Mouse (Mus musculus) ES-E14 (cell line): Measurements from ENCODE around the gene Klhl28. TPM values are rescaled to one million over a fixed set of nuclear protein-coding genes. Genes with fewer than 3 reads are reported as not detected.

Experiments used
- DNase-seq: peaks from one replicate; pipeline ENCODE4 v3.0.0-alpha.2; 2013; ENCODE audit warnings: low read depth, low spot score
- H3K27ac ChIP-seq: 2 replicates; pipeline ENCODE4 v1.5.1; 2012; ENCODE audit warnings: low read depth, mild to moderate bottlenecking, low read length, moderate library complexity, mixed read lengths; ENCODE audit not compliant: poor library complexity, insufficient read depth, severe bottlenecking
- H3K36me3 ChIP-seq: 2 replicates; pipeline ENCODE4 v1.6.1; 2012; ENCODE audit warnings: mild to moderate bottlenecking, low read length, moderate library complexity, mixed read lengths; ENCODE audit not compliant: control insufficient read depth, poor library complexity, insufficient read depth, severe bottlenecking
- H3K4me1 ChIP-seq, 2 experiments: fragments of 150-350 bp in 1 of 2; sonication (generic) in 1 of 2; 2 replicates each; pipeline ENCODE4 v1.6.1; 2012; ENCODE audit warnings: low read length in 2 of 2, mild to moderate bottlenecking in 1 of 2, mixed read lengths in 1 of 2; ENCODE audit not compliant: control insufficient read depth in 2 of 2, insufficient read depth in 2 of 2, poor library complexity in 1 of 2
- H3K4me3 ChIP-seq, 2 experiments: fragments of 150-350 bp in 1 of 2; sonication (generic) in 1 of 2; 2 replicates each; pipeline ENCODE4 v1.5.1; 2012; ENCODE audit warnings: low read length in 2 of 2, low read depth in 1 of 2, mild to moderate bottlenecking in 1 of 2, mixed read lengths in 1 of 2; ENCODE audit not compliant: insufficient read depth in 1 of 2, poor library complexity in 1 of 2, severe bottlenecking in 1 of 2
- H3K9ac ChIP-seq: 2 replicates; pipeline ENCODE4 v1.6.1; 2012; ENCODE audit warnings: low read depth, mild to moderate bottlenecking, low read length, mixed read lengths; ENCODE audit not compliant: poor library complexity, insufficient read depth, severe bottlenecking
- H3K9me3 ChIP-seq: fragments of 150-350 bp; sonication (generic); 2 replicates; pipeline ENCODE4 v1.6.1; 2012; ENCODE audit warnings: low read depth, mild to moderate bottlenecking, low read length; ENCODE audit not compliant: control insufficient read depth, insufficient read depth
- CHD2 ChIP-seq: IDR thresholded peaks from 2 replicates; pipeline ENCODE4 v1.6.1; 2014; ENCODE audit warnings: mild to moderate bottlenecking, low read depth, low read length, inconsistent platforms
- HCFC1 ChIP-seq: IDR thresholded peaks from 2 replicates; pipeline ENCODE4 v1.6.1; 2012; ENCODE audit warnings: low read length, inconsistent platforms, borderline replicate concordance; ENCODE audit not compliant: insufficient read depth
- MAFK ChIP-seq: IDR thresholded peaks from 2 replicates; pipeline ENCODE4 v1.6.1; 2014; ENCODE audit warnings: mild to moderate bottlenecking, low read depth, low read length, inconsistent platforms; ENCODE audit not compliant: insufficient read depth
- ZC3H11A ChIP-seq: IDR thresholded peaks from 2 replicates; pipeline ENCODE4 v1.6.1; 2012; ENCODE audit warnings: low read depth, mild to moderate bottlenecking, inconsistent platforms, low read length, borderline replicate concordance
- ZNF384 ChIP-seq: IDR thresholded peaks from 2 replicates; pipeline ENCODE4 v1.6.1; 2012; ENCODE audit warnings: low read depth, low read length, inconsistent platforms
- in situ Hi-C, 2 experiments: fragments of 600-800 bp; cut with MboI; formaldehyde crosslinking; loops; one replicate each; pipeline ENCODE4 v1.15.1; 2025; ENCODE audit warnings: low sequenced_read_pairs in 2 of 2, inconsistent platforms in 1 of 2; ENCODE audit not compliant: unreplicated experiment in 2 of 2
- total RNA-seq: library from RNA; depleted of rRNA; stranded (reverse); fragments of 300-350 nt; gene quantifications from 2 replicates; pipeline ENCODE4 v1.2.3, GENCODE M21; 2012

The Klhl28 gene
- total RNA-seq, 1 experiment = 9.4 TPM

DNA sequence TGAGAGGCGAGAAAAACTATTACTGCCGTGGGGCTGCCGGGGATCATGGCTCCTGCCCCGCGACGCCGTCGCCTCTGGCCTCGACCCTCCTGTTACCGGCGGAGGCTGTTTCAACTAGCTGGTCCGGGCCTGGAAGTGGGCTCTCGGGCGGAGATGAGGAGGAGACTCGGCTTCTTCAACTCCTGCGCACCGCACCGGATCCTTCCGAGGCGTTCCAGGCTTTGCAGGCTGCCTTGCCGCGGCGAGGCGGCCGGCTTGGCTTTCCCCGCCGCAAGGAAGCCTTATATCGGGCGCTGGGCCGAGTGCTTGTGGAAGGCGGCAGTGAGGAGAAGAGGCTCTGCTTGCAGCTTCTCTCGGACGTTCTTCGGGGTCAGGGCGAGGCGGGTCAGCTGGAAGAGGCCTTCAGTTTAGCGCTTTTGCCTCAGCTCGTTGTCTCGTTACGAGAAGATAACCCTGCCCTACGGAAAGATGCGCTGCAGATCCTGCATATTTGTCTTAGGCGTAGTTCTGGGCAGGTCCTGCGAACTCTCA is 832 bp upstream of the Klhl28 start:
- Histone ChIP-seq H3K4me1 (peaks cover 0 to 2% of the 10 kb centered on the region in 2 experiments; a peak in 1 of 4 replicates), H3K4me3 (peak overlapping the region; percentile 70 to 90), H3K36me3 (peaks cover 5% of the 10 kb centered on the region; the same call in 1 of the 2 replicates), H3K9me3 (no peaks in the 10 kb centered on the region), H3K27ac (peak overlapping the region; percentile 76; the same call in 1 of the 2 replicates), H3K9ac (peak overlapping the region; percentile 89)
- in situ Hi-C loops = no loop called here
- DNase-seq = peak; percentile 13
- TF ChIP-seq CHD2 (no peak), ZNF384 (no peak), HCFC1 (no peak; the same call in 1 of the 2 replicates), MAFK (no peak), ZC3H11A (no peak)

DNA sequence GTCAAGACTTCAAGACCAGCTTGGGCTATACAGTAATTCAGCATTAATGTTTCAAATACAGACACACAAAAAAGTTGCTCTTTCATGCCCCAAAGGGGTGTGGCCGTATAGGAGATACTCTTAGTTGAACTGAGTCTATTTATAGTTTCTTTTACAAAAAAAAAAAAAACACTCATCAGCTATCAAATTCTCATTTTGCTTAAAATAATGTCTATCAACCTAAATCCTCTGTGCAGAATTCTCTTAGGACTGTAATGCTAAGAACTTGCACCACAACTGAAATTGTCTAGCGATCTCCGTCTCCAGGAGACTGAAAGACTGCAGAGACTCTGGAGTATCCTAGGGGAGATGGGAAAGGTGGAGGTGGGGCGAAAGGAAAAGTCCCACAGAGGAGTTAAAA is 774 bp downstream of the Klhl28 start:
- no peak for DNase-seq
- in situ Hi-C loops = no loop called here
- Histone ChIP-seq H3K27ac (no peak overlapping the region), H3K9ac (no peak overlapping the region; the same call in 1 of the 2 replicates), H3K4me3 (peak overlapping the region; percentile 82 to 83), H3K4me1 (peaks cover 0 to 2% of the 10 kb centered on the region in 2 experiments; a peak in 1 of 4 replicates), H3K9me3 (no peaks in the 10 kb centered on the region), H3K36me3 (peaks cover 5% of the 10 kb centered on the region; the same call in 1 of the 2 replicates)
- TF ChIP-seq ZNF384 = no peak
- no peak for TF ChIP-seq HCFC1
- no peak for TF ChIP-seq MAFK
- TF ChIP-seq ZC3H11A = no peak
- no peak for TF ChIP-seq CHD2

DNA sequence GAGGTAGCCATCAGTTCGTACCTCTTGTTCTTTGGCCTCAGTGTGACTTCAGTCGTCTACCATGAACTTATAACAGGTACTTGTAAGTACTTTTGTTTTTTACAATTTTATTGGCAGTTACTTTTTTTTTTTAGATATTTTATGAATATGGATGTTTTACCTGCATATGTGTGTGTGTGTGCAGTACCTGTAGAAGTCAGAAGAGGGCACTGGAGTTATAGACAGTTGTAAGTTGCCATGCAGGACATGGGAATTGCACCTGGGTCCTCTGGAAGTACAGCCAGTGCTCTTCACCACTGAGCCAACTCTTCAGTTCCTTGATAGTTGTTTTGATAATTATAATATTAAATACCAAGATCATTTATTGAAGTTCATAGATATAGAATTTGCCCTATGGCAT is 27.8 kb downstream of the Klhl28 start:
- Histone ChIP-seq H3K36me3 (no peaks in the 10 kb centered on the region), H3K4me3 (no peak overlapping the region), H3K9ac (no peak overlapping the region), H3K9me3 (no peaks in the 10 kb centered on the region), H3K27ac (no peak overlapping the region), H3K4me1 (no peaks in the 10 kb centered on the region)
- in situ Hi-C loops = no loop called here
- DNase-seq = peak; percentile 15
- TF ChIP-seq ZNF384 = no peak

DNA sequence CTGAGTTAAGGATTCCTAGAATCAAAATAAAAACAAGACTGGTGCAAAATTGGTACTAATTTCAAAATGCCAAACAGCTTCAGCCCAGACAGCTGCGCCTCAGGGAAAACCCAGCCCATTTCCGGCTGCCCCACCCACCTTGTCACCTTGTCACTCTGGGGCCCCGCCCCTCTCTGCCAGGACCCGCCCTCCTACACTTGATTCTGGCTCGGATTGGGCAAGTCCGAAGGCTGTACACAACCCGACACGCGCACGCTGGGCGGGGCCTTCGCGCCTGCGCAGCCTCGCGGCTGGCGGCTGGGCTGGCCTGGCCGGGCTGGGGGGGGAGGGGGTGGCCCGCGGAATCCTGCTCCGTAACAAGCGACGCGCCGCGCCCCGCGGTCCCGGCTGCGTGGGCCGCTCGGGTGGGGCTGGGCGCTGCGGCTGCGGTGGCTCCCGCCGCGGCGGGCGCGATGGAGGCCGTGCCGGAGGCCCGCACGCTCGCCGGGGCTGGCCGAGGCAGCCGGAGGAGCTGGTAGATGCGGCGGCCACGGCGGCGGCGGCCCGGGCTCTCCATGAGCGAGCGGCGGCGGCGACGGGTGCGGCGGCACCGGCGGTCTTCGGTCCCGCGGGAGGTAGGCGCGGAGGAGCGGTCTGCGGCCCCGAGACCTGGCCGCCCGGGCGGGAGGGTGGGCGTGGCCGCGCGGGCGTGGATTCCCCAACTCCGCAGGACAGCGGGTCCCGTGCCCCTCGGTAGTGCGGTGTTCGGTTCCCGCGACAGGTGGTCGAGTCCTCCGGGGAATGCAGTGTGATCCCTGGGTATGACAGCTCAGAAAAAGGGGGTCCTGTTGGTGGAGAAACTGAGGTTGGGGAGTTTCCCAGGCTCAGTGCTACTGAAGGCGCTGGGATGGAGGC is 47.5 kb downstream of the Klhl28 start, which contains the start of gene Gm527:
Gene Gm527 (plus strand): TSS at position 329 of the 894 bp plus-strand sequence.
- H3K4me1 ChIP-seq = peaks cover 0 to 4% of the 10 kb centered on the region in 2 experiments; a peak in 1 of 4 replicates
- no peak within 1 kb of the TSS for H3K27ac ChIP-seq
- in situ Hi-C loops = no loop called here
- no peaks in the 10 kb centered on the region for H3K36me3 ChIP-seq
- peak; percentile 93 for DNase-seq
- H3K4me3 ChIP-seq = peak within 1 kb of the TSS; percentile 73 to 92
- TF ChIP-seq HCFC1 (no peak), CHD2 (no peak), ZNF384 (no peak), MAFK (no peak), ZC3H11A (no peak)
- no peaks in the 10 kb centered on the region for H3K9me3 ChIP-seq
- peak within 1 kb of the TSS; percentile 84 for H3K9ac ChIP-seq
